Mouse (Mus musculus): ENCODE measurements around the gene Lrmda. TPM values are rescaled to one million over a fixed set of nuclear protein-coding genes. Genes with fewer than 3 reads are reported as not detected.

Lrmda gene
- polyA plus RNA-seq, 1 experiment from 2014 or later, result 0.95 TPM

DNA sequence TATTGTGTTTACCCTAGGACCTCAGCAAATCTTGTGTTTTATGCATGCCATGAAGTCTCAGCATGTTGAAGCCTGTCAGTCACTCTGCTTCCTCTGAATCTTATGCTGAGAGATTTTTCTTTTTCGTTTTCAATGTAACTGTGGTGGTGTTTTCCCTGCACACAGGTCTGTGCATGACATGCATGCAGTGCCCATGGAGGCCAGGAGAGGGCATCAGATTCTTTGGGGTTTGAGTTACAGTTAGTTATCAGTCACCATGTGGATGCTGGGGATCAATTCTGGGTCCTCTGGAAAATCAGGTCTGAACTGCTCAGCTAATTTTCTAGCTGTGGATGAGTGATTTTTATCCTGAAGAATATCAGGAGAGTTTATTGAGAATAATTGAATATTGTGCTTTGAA lies 444.8 kb downstream of the Lrmda start:
- Histone ChIP-seq H3K36me3 (ENCODE audit: control insufficient read depth, insufficient read depth, low read length) (no peaks in the 10 kb centered on the region), H3K27me3 (ENCODE audit: control insufficient read depth, insufficient read depth, low read length) (no peaks in the 10 kb centered on the region; the same call in 1 of the 2 replicates), H3K9me3 (ENCODE audit: control insufficient read depth, low read length) (no peaks in the 10 kb centered on the region), H3K4me1 (ENCODE audit: control insufficient read depth in 2 of 2, insufficient read depth in 2 of 2, low read length in 2 of 2) (no peaks in the 10 kb centered on the region), H3K4me2 (ENCODE audit: low read length) (no peak overlapping the region), H3K9ac (ENCODE audit: low read length) (no peak overlapping the region), H3K27ac (replicated peaks in 1 of 2; ENCODE audit: control insufficient read depth in 1 of 2, insufficient read depth in 1 of 2, low read depth in 2 of 2, low read length in 2 of 2) (no peak overlapping the region), H3K4me3 (ENCODE audit: control insufficient read depth in 1 of 2, insufficient read depth in 1 of 2, low read depth in 1 of 2, low read length in 2 of 2) (no peak overlapping the region)
- ATAC-seq (ENCODE audit: insufficient number of reproducible peaks, insufficient read depth, low FRiP score, low read depth), result no peak
- 84% methylated on average over 1 of the region's 1 CpGs for WGBS

DNA sequence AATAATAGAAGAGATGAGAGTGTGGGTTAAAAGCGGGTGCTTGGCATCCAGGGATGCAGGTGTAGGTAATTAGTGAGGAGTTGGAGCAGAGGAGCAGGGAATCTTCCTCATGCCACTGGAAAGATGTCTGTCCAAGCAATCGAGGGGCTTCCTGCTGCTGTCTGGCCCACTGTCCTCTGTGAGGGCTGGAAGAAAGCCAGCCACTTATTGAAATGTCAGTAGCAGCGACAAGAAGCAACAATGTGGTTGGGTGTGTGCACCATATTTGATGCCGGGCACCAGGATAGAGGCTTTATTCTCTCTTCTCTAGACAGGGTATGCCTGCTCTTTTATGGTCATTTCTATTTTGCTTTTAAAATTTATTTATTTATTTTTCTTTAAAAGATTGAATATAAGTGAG lies 451.5 kb downstream of the Lrmda start:
- 68% methylated on average over 4 of the region's 4 CpGs for WGBS
- Histone ChIP-seq H3K4me1 (ENCODE audit: control insufficient read depth in 2 of 2, insufficient read depth in 2 of 2, low read length in 2 of 2) (no peaks in the 10 kb centered on the region), H3K27ac (replicated peaks in 1 of 2; ENCODE audit: control insufficient read depth in 1 of 2, insufficient read depth in 1 of 2, low read depth in 2 of 2, low read length in 2 of 2) (no peak overlapping the region)

DNA sequence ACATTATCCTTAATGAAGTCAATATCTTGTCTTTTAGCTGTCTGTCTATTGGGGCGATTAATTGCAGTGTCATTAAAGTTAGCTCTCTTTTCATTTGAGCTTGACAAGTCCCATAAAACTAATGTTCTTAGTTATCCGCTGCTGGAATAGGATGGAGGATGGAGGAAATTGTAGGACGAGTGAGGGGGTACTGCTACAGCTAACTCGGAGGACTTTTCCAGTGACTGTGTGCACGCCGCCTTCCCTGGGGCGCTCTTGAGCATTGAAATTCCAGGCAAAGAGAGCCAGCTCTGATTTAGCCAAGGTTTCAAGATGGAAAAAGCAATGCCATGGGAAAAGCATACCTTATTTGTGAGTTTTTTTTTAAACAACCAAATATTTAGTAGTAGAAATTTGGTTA lies 453.9 kb downstream of the Lrmda start:
- H3K4me1 ChIP-seq (ENCODE audit: control insufficient read depth in 2 of 2, insufficient read depth in 2 of 2, low read length in 2 of 2), result no peaks in the 10 kb centered on the region
- H3K9me3 ChIP-seq (ENCODE audit: control insufficient read depth, low read length), result no peaks in the 10 kb centered on the region
- no peak for ATAC-seq (ENCODE audit: insufficient number of reproducible peaks, insufficient read depth, low FRiP score, low read depth)
- H3K27me3 ChIP-seq (ENCODE audit: control insufficient read depth, insufficient read depth, low read length), result no peaks in the 10 kb centered on the region
- H3K4me2 ChIP-seq (ENCODE audit: low read length), result no peak overlapping the region
- H3K27ac ChIP-seq (replicated peaks in 1 of 2; ENCODE audit: control insufficient read depth in 1 of 2, insufficient read depth in 1 of 2, low read depth in 2 of 2, low read length in 2 of 2), result no peak overlapping the region
- H3K36me3 ChIP-seq (ENCODE audit: control insufficient read depth, insufficient read depth, low read length), result no peaks in the 10 kb centered on the region
- no peak overlapping the region for H3K4me3 ChIP-seq (ENCODE audit: control insufficient read depth in 1 of 2, insufficient read depth in 1 of 2, low read depth in 1 of 2, low read length in 2 of 2)
- H3K9ac ChIP-seq (ENCODE audit: low read length), result no peak overlapping the region
- 56% methylated on average over 7 of the region's 7 CpGs for WGBS

More for the DNA sequence above, 451.5 kb downstream of the Lrmda start:
- Histone ChIP-seq H3K9me3 (ENCODE audit: control insufficient read depth, low read length) (no peaks in the 10 kb centered on the region), H3K36me3 (ENCODE audit: control insufficient read depth, insufficient read depth, low read length) (no peaks in the 10 kb centered on the region), H3K9ac (ENCODE audit: low read length) (no peak overlapping the region), H3K4me3 (ENCODE audit: control insufficient read depth in 1 of 2, insufficient read depth in 1 of 2, low read depth in 1 of 2, low read length in 2 of 2) (no peak overlapping the region), H3K4me2 (ENCODE audit: low read length) (no peak overlapping the region), H3K27me3 (ENCODE audit: control insufficient read depth, insufficient read depth, low read length) (no peaks in the 10 kb centered on the region)
- ATAC-seq (ENCODE audit: insufficient number of reproducible peaks, insufficient read depth, low FRiP score, low read depth), result no peak

DNA sequence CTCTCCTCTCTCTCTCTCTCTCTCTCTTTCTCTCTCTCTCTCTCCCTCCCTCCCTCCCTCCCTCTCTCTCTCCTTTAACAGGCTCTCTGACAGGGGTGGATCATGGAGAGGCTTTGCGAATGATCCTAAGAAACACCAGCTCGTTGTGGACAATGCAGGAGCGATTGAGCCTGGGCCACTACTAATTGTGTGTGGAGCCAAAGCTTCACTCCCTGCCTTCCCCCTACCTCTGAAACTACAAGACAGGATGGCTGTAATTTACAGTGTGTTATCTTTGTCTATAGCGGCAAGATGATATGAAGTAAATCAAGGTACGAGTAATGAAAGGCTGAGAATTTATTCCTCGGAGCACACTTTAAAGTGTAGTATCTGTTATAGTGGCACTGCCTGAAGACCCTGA lies 454.5 kb downstream of the Lrmda start:
- 60% methylated on average over 6 of the region's 6 CpGs for WGBS
- Histone ChIP-seq H3K9me3 (ENCODE audit: control insufficient read depth, low read length) (no peaks in the 10 kb centered on the region), H3K27ac (replicated peaks in 1 of 2; ENCODE audit: control insufficient read depth in 1 of 2, insufficient read depth in 1 of 2, low read depth in 2 of 2, low read length in 2 of 2) (no peak overlapping the region), H3K4me2 (ENCODE audit: low read length) (no peak overlapping the region), H3K27me3 (ENCODE audit: control insufficient read depth, insufficient read depth, low read length) (no peaks in the 10 kb centered on the region), H3K9ac (ENCODE audit: low read length) (no peak overlapping the region), H3K4me1 (ENCODE audit: control insufficient read depth in 2 of 2, insufficient read depth in 2 of 2, low read length in 2 of 2) (no peaks in the 10 kb centered on the region), H3K36me3 (ENCODE audit: control insufficient read depth, insufficient read depth, low read length) (no peaks in the 10 kb centered on the region), H3K4me3 (ENCODE audit: control insufficient read depth in 1 of 2, insufficient read depth in 1 of 2, low read depth in 1 of 2, low read length in 2 of 2) (no peak overlapping the region)
- no peak for ATAC-seq (ENCODE audit: insufficient number of reproducible peaks, insufficient read depth, low FRiP score, low read depth)

DNA sequence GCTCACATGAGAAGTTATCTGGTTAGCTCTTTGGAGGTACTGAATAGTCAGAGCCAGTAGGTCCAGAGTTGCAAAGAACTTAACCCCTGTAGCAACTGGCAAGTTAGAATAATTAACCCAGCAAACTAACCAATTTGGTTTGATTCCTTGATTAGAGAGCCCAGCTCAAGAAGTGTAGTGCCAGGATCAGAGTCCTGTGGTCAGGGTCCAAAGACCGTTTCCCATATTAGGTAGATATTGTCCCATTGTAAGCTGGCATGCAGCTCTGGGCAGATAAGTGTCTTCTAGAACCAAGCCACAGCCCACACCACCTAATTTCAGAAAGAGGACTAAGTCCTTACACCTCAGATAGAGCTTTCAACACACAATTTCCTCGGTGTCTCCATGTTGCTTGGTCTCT lies 473.8 kb downstream of the Lrmda start:
- 82% methylated on average over 2 of the region's 2 CpGs for WGBS
- no peaks in the 10 kb centered on the region for H3K9me3 ChIP-seq (ENCODE audit: control insufficient read depth, low read length)
- no peak overlapping the region for H3K27ac ChIP-seq (replicated peaks in 1 of 2; ENCODE audit: control insufficient read depth in 1 of 2, insufficient read depth in 1 of 2, low read depth in 2 of 2, low read length in 2 of 2)
- H3K9ac ChIP-seq (ENCODE audit: low read length), result no peak overlapping the region
- H3K4me1 ChIP-seq (ENCODE audit: control insufficient read depth in 2 of 2, insufficient read depth in 2 of 2, low read length in 2 of 2), result no peaks in the 10 kb centered on the region
- H3K4me2 ChIP-seq (ENCODE audit: low read length), result no peak overlapping the region
- ATAC-seq (ENCODE audit: insufficient number of reproducible peaks, insufficient read depth, low FRiP score, low read depth), result no peak
- no peaks in the 10 kb centered on the region for H3K27me3 ChIP-seq (ENCODE audit: control insufficient read depth, insufficient read depth, low read length)
- no peak overlapping the region for H3K4me3 ChIP-seq (ENCODE audit: control insufficient read depth in 1 of 2, insufficient read depth in 1 of 2, low read depth in 1 of 2, low read length in 2 of 2)
- no peaks in the 10 kb centered on the region for H3K36me3 ChIP-seq (ENCODE audit: control insufficient read depth, insufficient read depth, low read length)

DNA sequence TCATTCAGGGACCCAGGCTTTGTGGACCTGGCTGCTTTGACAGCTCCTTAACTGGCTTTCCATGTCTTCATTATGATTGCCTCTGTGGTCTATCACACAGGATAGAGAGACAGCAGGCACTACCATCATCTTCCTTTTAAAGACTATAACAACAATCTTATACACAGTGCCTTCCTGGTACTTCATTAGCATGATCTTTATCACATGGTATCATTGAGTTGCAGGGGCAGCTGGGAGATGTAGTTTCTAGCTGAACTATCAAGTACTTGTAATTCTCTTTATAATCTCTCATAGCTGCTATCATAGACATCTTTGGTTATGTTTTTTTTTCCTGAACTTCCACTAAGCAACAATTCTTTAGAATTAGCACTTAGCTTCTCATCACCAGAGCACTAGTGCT lies 474.8 kb downstream of the Lrmda start:
- no peak overlapping the region for H3K9ac ChIP-seq (ENCODE audit: low read length)
- no peak overlapping the region for H3K4me2 ChIP-seq (ENCODE audit: low read length)
- H3K4me1 ChIP-seq (ENCODE audit: control insufficient read depth in 2 of 2, insufficient read depth in 2 of 2, low read length in 2 of 2), result no peaks in the 10 kb centered on the region
- H3K4me3 ChIP-seq (ENCODE audit: control insufficient read depth in 1 of 2, insufficient read depth in 1 of 2, low read depth in 1 of 2, low read length in 2 of 2), result no peak overlapping the region
- no peak overlapping the region for H3K27ac ChIP-seq (replicated peaks in 1 of 2; ENCODE audit: control insufficient read depth in 1 of 2, insufficient read depth in 1 of 2, low read depth in 2 of 2, low read length in 2 of 2)
- no peaks in the 10 kb centered on the region for H3K27me3 ChIP-seq (ENCODE audit: control insufficient read depth, insufficient read depth, low read length)
- H3K36me3 ChIP-seq (ENCODE audit: control insufficient read depth, insufficient read depth, low read length), result no peaks in the 10 kb centered on the region
- no peak for ATAC-seq (ENCODE audit: insufficient number of reproducible peaks, insufficient read depth, low FRiP score, low read depth)
- no peaks in the 10 kb centered on the region for H3K9me3 ChIP-seq (ENCODE audit: control insufficient read depth, low read length)

DNA sequence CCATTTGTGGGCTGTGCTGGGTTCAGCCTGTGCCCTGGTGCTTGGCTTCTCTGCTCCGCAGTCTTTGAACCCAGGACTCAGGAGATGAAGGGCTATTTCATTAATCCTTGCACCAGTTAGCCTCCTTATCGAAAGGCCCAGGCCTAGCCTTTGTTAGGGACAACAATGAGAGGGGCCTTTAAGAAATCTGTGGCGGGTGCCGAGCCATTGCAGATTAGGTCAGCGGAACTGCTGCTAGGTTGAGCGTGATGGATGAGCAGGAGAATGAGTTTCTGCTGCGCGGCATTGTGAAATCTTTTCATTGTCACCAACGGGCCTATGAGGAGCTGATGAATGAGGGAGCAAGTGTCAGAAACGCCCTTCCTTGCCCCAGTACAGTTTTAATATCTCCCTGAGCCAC lies 475.4 kb downstream of the Lrmda start:
- no peak overlapping the region for H3K4me3 ChIP-seq (ENCODE audit: control insufficient read depth in 1 of 2, insufficient read depth in 1 of 2, low read depth in 1 of 2, low read length in 2 of 2)
- no peak for ATAC-seq (ENCODE audit: insufficient number of reproducible peaks, insufficient read depth, low FRiP score, low read depth)
- H3K4me2 ChIP-seq (ENCODE audit: low read length), result no peak overlapping the region
- H3K27ac ChIP-seq (replicated peaks in 1 of 2; ENCODE audit: control insufficient read depth in 1 of 2, insufficient read depth in 1 of 2, low read depth in 2 of 2, low read length in 2 of 2), result no peak overlapping the region
- no peaks in the 10 kb centered on the region for H3K27me3 ChIP-seq (ENCODE audit: control insufficient read depth, insufficient read depth, low read length)
- H3K36me3 ChIP-seq (ENCODE audit: control insufficient read depth, insufficient read depth, low read length), result no peaks in the 10 kb centered on the region
- H3K9me3 ChIP-seq (ENCODE audit: control insufficient read depth, low read length), result no peaks in the 10 kb centered on the region
- no peaks in the 10 kb centered on the region for H3K4me1 ChIP-seq (ENCODE audit: control insufficient read depth in 2 of 2, insufficient read depth in 2 of 2, low read length in 2 of 2)
- H3K9ac ChIP-seq (ENCODE audit: low read length), result no peak overlapping the region
- WGBS, result 59% methylated on average over 10 of the region's 10 CpGs

DNA sequence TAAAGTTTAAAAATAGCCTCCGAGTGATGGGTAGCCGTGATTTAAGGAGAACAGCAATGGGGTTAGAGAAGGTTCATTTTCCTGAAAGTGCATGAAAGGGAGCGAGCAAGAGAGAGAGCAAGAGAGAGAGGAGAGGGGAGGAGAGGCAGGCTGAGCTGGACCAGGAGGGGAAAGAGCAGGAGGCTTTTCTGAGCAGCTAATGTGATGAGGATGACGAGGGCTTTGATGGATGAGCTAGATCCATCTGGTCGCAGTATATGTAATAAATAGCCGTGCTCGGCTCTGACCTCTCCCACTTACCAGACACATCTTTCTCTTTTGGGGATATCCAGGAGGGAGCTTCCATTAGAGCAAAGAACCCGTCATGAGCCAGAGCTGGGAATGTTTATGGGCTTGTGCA lies 475.8 kb downstream of the Lrmda start:
- Histone ChIP-seq H3K27me3 (ENCODE audit: control insufficient read depth, insufficient read depth, low read length) (no peaks in the 10 kb centered on the region), H3K27ac (replicated peaks in 1 of 2; ENCODE audit: control insufficient read depth in 1 of 2, insufficient read depth in 1 of 2, low read depth in 2 of 2, low read length in 2 of 2) (no peak overlapping the region), H3K9me3 (ENCODE audit: control insufficient read depth, low read length) (no peaks in the 10 kb centered on the region), H3K4me2 (ENCODE audit: low read length) (no peak overlapping the region), H3K9ac (ENCODE audit: low read length) (no peak overlapping the region), H3K4me1 (ENCODE audit: control insufficient read depth in 2 of 2, insufficient read depth in 2 of 2, low read length in 2 of 2) (no peaks in the 10 kb centered on the region), H3K36me3 (ENCODE audit: control insufficient read depth, insufficient read depth, low read length) (no peaks in the 10 kb centered on the region), H3K4me3 (ENCODE audit: control insufficient read depth in 1 of 2, insufficient read depth in 1 of 2, low read depth in 1 of 2, low read length in 2 of 2) (no peak overlapping the region)
- whole genome bisulfite sequencing, result 68% methylated on average over 8 of the region's 8 CpGs
- ATAC-seq (ENCODE audit: insufficient number of reproducible peaks, insufficient read depth, low FRiP score, low read depth), result no peak

All from heart, embryonic 14.5 days (tissue).